Mouse (Mus musculus): ENCODE results near the gene Olfr521. TPM values are rescaled to one million over a fixed set of nuclear protein-coding genes. Genes with fewer than 3 reads are reported as not detected.
"Not testable (repeated sequence)": the region's sequence is repeated elsewhere in the genome, so short reads cannot be mapped to it uniquely, and the experiment has no call there.

Gene Olfr521
- polyA plus RNA-seq, 1 experiment: not detected

DNA sequence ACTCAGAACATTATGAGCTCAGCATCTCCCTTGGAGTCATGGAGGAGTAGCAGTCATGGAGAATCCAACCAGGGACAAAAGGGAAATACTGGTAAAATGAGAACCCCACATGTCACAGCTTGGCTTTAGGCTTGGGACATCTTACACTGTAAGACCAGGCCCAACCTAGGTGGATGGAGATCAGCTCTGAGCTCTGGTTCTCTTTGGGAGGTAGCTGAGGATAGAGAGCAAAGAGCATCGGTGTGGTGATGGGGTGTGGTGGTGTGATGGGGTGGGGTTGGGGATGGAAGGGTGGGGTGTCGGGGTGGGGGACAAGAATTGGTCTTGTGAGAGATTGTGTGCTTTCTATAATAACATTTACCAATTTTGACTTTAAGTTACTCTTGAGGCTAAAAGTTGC lies 47.5 kb downstream of the Olfr521 start:
- H3ac ChIP-seq (ENCODE audit: control insufficient read depth, insufficient read length, low read depth): no peak overlapping the region
- no peaks in the 10 kb centered on the region for H3K36me3 ChIP-seq (ENCODE audit: control insufficient read depth, insufficient read depth)
- H3K4me3 ChIP-seq (ENCODE audit: insufficient read depth, poor library complexity, severe bottlenecking): no peak overlapping the region
- H3K27me3 ChIP-seq (ENCODE audit: control insufficient read depth, insufficient read depth, insufficient read length): no peaks in the 10 kb centered on the region
- TF ChIP-seq MAX (IDR thresholded peaks at IDR 0.05): no peak
- TF ChIP-seq USF1 (IDR thresholded peaks at IDR 0.05; ENCODE audit: low read depth): no peak
- TF ChIP-seq CEBPB (IDR thresholded peaks at IDR 0.05; ENCODE audit: low read depth): no peak
- TF ChIP-seq CTCF (IDR thresholded peaks at IDR 0.05; ENCODE audit: control insufficient read depth, insufficient read depth, insufficient read length): no peak
- no peak for TF ChIP-seq FOSL1 (IDR thresholded peaks at IDR 0.05; ENCODE audit: insufficient read depth, low read length, poor library complexity, severe bottlenecking)
- TF ChIP-seq MYOD1 (IDR thresholded peaks at IDR 0.05; ENCODE audit: control insufficient read depth, insufficient read length, low read depth): no peak
- TF ChIP-seq MYOG (IDR thresholded peaks at IDR 0.05; ENCODE audit: control insufficient read depth, extremely low read depth, insufficient read length): no peak
- H3K79me2 ChIP-seq (ENCODE audit: control insufficient read depth, insufficient read depth): no peaks in the 10 kb centered on the region
- H3K79me3 ChIP-seq (ENCODE audit: low read depth): no peaks in the 10 kb centered on the region

DNA sequence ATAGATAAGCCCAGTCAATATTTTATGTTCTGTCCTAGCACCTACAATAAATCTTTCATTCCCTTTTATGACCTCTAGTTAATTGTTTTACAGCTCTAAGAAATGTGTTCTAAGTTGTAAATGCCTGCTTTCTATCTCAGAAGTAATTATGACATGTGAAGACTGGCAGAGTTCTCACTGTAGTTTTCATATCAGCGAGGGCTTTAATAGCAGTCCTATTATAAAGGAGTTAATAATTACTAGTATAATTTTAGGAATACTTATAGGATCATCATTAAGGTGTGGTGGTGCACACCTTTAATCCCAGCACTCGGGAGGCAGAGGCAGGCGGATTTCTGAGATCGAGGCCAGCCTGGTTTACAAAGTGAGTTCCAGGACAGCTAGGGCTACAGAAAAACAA lies 48.4 kb downstream of the Olfr521 start:
- H3K4me3 ChIP-seq (ENCODE audit: insufficient read depth, poor library complexity, severe bottlenecking): no peak overlapping the region

GRCm38 (mm10) chr7:99813394-99813793 lies 50.1 kb downstream of the Olfr521 start:
- Histone ChIP-seq H3K4me3 (ENCODE audit: insufficient read depth, poor library complexity, severe bottlenecking) (no peak overlapping the region), H3ac (ENCODE audit: control insufficient read depth, insufficient read length, low read depth) (no peak overlapping the region), H3K79me3 (ENCODE audit: low read depth) (no peaks in the 10 kb centered on the region), H3K36me3 (ENCODE audit: control insufficient read depth, insufficient read depth) (no peaks in the 10 kb centered on the region), H3K27me3 (ENCODE audit: control insufficient read depth, insufficient read depth, insufficient read length) (no peaks in the 10 kb centered on the region), H3K79me2 (ENCODE audit: control insufficient read depth, insufficient read depth) (no peaks in the 10 kb centered on the region)
- TF ChIP-seq FOSL1 (IDR thresholded peaks at IDR 0.05; ENCODE audit: insufficient read depth, low read length, poor library complexity, severe bottlenecking): no peak
- no peak for TF ChIP-seq MAX (IDR thresholded peaks at IDR 0.05)
- TF ChIP-seq CTCF (IDR thresholded peaks at IDR 0.05; ENCODE audit: control insufficient read depth, insufficient read depth, insufficient read length): no peak
- no peak for TF ChIP-seq MYOD1 (IDR thresholded peaks at IDR 0.05; ENCODE audit: control insufficient read depth, insufficient read length, low read depth)
- no peak for TF ChIP-seq CEBPB (IDR thresholded peaks at IDR 0.05; ENCODE audit: low read depth)
- TF ChIP-seq USF1 (IDR thresholded peaks at IDR 0.05; ENCODE audit: low read depth): no peak
- no peak for TF ChIP-seq MYOG (IDR thresholded peaks at IDR 0.05; ENCODE audit: control insufficient read depth, extremely low read depth, insufficient read length)

More for the DNA sequence above, 48.4 kb downstream of the Olfr521 start:
- TF ChIP-seq CTCF (IDR thresholded peaks at IDR 0.05; ENCODE audit: control insufficient read depth, insufficient read depth, insufficient read length) (no peak), MYOG (IDR thresholded peaks at IDR 0.05; ENCODE audit: control insufficient read depth, extremely low read depth, insufficient read length) (no peak), MAX (IDR thresholded peaks at IDR 0.05) (no peak), USF1 (IDR thresholded peaks at IDR 0.05; ENCODE audit: low read depth) (no peak), FOSL1 (IDR thresholded peaks at IDR 0.05; ENCODE audit: insufficient read depth, low read length, poor library complexity, severe bottlenecking) (no peak), MYOD1 (IDR thresholded peaks at IDR 0.05; ENCODE audit: control insufficient read depth, insufficient read length, low read depth) (no peak), CEBPB (IDR thresholded peaks at IDR 0.05; ENCODE audit: low read depth) (no peak)
- no peaks in the 10 kb centered on the region for H3K79me3 ChIP-seq (ENCODE audit: low read depth)
- no peaks in the 10 kb centered on the region for H3K27me3 ChIP-seq (ENCODE audit: control insufficient read depth, insufficient read depth, insufficient read length)
- H3K79me2 ChIP-seq (ENCODE audit: control insufficient read depth, insufficient read depth): no peaks in the 10 kb centered on the region
- no peak overlapping the region for H3ac ChIP-seq (ENCODE audit: control insufficient read depth, insufficient read length, low read depth)
- H3K36me3 ChIP-seq (ENCODE audit: control insufficient read depth, insufficient read depth): no peaks in the 10 kb centered on the region

DNA sequence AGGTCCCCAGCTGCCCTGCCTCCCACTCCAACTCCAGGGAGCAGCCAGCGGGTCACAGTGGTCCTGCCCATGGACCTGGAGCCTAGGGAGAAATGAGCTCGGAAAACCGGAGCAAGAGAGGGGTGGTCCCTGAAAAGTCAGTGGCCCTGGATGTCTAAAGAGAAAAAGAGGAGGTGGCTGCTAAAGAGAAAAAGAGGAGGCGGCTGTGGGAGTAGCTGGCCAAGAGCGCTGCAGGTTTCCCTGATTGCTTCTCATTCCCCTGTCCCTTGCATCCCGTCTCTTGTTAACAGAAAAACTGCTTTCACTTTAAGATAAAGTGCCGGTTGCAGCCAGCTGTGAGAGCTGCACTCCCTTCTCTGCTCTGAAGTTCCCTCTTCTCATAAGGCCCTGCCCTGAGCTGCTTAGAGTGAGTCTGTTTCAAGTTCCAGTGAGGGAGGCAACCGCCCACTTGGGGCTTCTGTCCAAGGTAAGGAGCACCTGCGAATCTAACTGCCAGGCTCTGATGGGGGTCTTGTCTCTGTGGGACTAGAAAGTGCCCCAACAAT lies 54.9 kb downstream of the Olfr521 start:
- not testable (repeated sequence) for H3ac ChIP-seq (ENCODE audit: control insufficient read depth, insufficient read length, low read depth); H3K4me3 ChIP-seq (ENCODE audit: insufficient read depth, poor library complexity, severe bottlenecking); H3K27me3 ChIP-seq (ENCODE audit: control insufficient read depth, insufficient read depth, insufficient read length); H3K36me3 ChIP-seq (ENCODE audit: control insufficient read depth, insufficient read depth); H3K79me2 ChIP-seq (ENCODE audit: control insufficient read depth, insufficient read depth); H3K79me3 ChIP-seq (ENCODE audit: low read depth)

Other genes starting within 250 kb of the Olfr521 start
- 10.3 TPM for gene Arrb1, start 228.0 kb upstream of the Olfr521 start, polyA plus RNA-seq (2012; fragmentation: generic; extraction: Trizol)
- gene Tpbgl, start 136.4 kb upstream of the Olfr521 start, polyA plus RNA-seq (2012; fragmentation: generic; extraction: Trizol): not detected
- not detected for gene Slco2b1, start 52.2 kb upstream of the Olfr521 start, polyA plus RNA-seq (2012; fragmentation: generic; extraction: Trizol)
- not detected for gene Olfr520, start 33.2 kb upstream of the Olfr521 start, polyA plus RNA-seq (2012; fragmentation: generic; extraction: Trizol)
- 0.75 TPM for gene Neu3, start 64.9 kb downstream of the Olfr521 start, polyA plus RNA-seq (2012; fragmentation: generic; extraction: Trizol)
- gene Xrra1, start 95.6 kb downstream of the Olfr521 start, polyA plus RNA-seq (2012; fragmentation: generic; extraction: Trizol): 0.11 TPM
- 152 TPM for gene Spcs2, start 100.0 kb downstream of the Olfr521 start, polyA plus RNA-seq (2012; fragmentation: generic; extraction: Trizol)
- 3.2 TPM for gene Rnf169, start 216.9 kb downstream of the Olfr521 start, polyA plus RNA-seq (2012; fragmentation: generic; extraction: Trizol)
- not detected for gene Chrdl2, start 242.7 kb downstream of the Olfr521 start, polyA plus RNA-seq (2012; fragmentation: generic; extraction: Trizol)